Mouse (Mus musculus) embryonic facial prominence, embryonic 15.5 days (tissue): Measurements from ENCODE around the gene Sec14l3. TPM values are rescaled to one million over a fixed set of nuclear protein-coding genes. Genes with fewer than 3 reads are reported as not detected.
A peak's percentile ranks its signal among the peaks of the same experiment; 100 is the strongest.

Source experiments
- ATAC-seq: fragments of 200-750 bp; cut with Nextera tagmentation; 2 replicates; pipeline ENCODE4 v1.8.0; 2017; ENCODE audit warnings: low read depth, moderate TSS enrichment; ENCODE audit not compliant: insufficient number of reproducible peaks, low FRiP score, low TSS enrichment
- H3K27ac ChIP-seq: fragments of 300-500 bp; sonication (generic); replicated peaks from 2 replicates; pipeline ENCODE4 v1.5.1; 2015; ENCODE audit warnings: mild to moderate bottlenecking, inconsistent platforms
- H3K27me3 ChIP-seq: fragments of 300-500 bp; sonication (generic); 2 replicates; pipeline ENCODE4 v1.6.1; 2015; ENCODE audit warnings: inconsistent platforms
- H3K36me3 ChIP-seq: fragments of 300-500 bp; sonication (generic); 2 replicates; pipeline ENCODE4 v1.6.1; 2015; ENCODE audit warnings: mild to moderate bottlenecking, inconsistent platforms
- H3K4me1 ChIP-seq: fragments of 300-500 bp; sonication (generic); 2 replicates; pipeline ENCODE4 v1.6.1; 2015; ENCODE audit warnings: inconsistent platforms
- H3K4me2 ChIP-seq: fragments of 300-500 bp; sonication (generic); replicated peaks from 2 replicates; pipeline ENCODE4 v1.6.1; 2015; ENCODE audit warnings: mild to moderate bottlenecking, inconsistent platforms
- H3K4me3 ChIP-seq: fragments of 300-500 bp; sonication (generic); replicated peaks from 2 replicates; pipeline ENCODE4 v1.5.1; 2015; ENCODE audit warnings: mild to moderate bottlenecking, inconsistent platforms
- H3K9ac ChIP-seq: fragments of 300-500 bp; sonication (generic); 2 replicates; pipeline ENCODE4 v1.6.1; 2015; ENCODE audit warnings: inconsistent platforms
- H3K9me3 ChIP-seq: fragments of 300-500 bp; sonication (generic); replicated peaks from 2 replicates; pipeline ENCODE4 v1.6.1; 2016; ENCODE audit warnings: inconsistent platforms
- WGBS: fragments of 180-500 bp; shearing (Covaris S2); methylation state at CpG from one replicate; pipeline ENCODE4 v1.1.7; 2015; 5-methylcytosine and 5-hydroxymethylcytosine counted together
- polyA plus RNA-seq: library from polyadenylated mRNA; unstranded; fragments of >200 nt; fragmentation: Nextera tagmentation; extraction: Ambion mirVana; gene quantifications from 2 replicates; pipeline ENCODE4 v1.2.1, GENCODE M21; 2015

Sec14l3 gene
- polyA plus RNA-seq, 1 experiment from 2014 or later, result 16.1 TPM

GRCm38 (mm10) chr11:4118081-4118921, 53.7 kb downstream of the Sec14l3 start:
- ATAC-seq, result peak; percentile 43; the same call in 1 of the 2 replicates
- H3K4me3 ChIP-seq, result peak overlapping the region; percentile 56
- 2% methylated on average over 41 of the region's 41 CpGs for WGBS
- peak overlapping the region; percentile 45; the same call in 1 of the 2 replicates for H3K27ac ChIP-seq
- H3K27me3 ChIP-seq, result peaks cover 17% of the 10 kb centered on the region; the same call in 1 of the 2 replicates
- peaks cover 30% of the 10 kb centered on the region for H3K4me1 ChIP-seq
- peak overlapping the region; percentile 95 for H3K4me2 ChIP-seq
- no peaks in the 10 kb centered on the region for H3K9me3 ChIP-seq
- H3K9ac ChIP-seq, result peak overlapping the region; percentile 49
- no peaks in the 10 kb centered on the region for H3K36me3 ChIP-seq

DNA sequence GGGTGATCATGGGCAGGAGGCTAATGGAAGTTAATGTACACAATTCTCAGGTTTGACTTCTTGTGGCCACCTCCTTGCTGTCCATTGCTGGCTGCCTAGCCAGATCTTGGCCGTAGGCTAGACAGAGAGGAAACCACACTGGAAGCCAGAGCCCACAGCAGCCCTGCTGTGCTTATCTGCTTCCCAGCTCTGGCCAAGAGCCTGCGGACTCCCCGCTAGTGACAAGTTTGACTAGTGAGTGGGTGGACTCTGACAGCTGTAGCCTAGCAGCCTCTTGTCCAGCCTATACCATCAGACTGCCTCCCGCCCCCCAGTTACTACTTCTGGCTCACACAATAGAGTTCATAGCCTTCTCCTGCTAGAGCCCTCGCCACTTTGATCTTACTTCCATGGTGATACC, 55.0 kb downstream of the Sec14l3 start:
- H3K4me1 ChIP-seq, result peaks cover 26% of the 10 kb centered on the region
- no peaks in the 10 kb centered on the region for H3K9me3 ChIP-seq
- H3K27me3 ChIP-seq, result peaks cover 17% of the 10 kb centered on the region; the same call in 1 of the 2 replicates
- no peak overlapping the region for H3K4me3 ChIP-seq
- no peak overlapping the region for H3K4me2 ChIP-seq
- 83% methylated on average over 5 of the region's 5 CpGs for WGBS
- ATAC-seq, result no peak
- H3K27ac ChIP-seq, result no peak overlapping the region
- H3K36me3 ChIP-seq, result no peaks in the 10 kb centered on the region
- H3K9ac ChIP-seq, result no peak overlapping the region

DNA sequence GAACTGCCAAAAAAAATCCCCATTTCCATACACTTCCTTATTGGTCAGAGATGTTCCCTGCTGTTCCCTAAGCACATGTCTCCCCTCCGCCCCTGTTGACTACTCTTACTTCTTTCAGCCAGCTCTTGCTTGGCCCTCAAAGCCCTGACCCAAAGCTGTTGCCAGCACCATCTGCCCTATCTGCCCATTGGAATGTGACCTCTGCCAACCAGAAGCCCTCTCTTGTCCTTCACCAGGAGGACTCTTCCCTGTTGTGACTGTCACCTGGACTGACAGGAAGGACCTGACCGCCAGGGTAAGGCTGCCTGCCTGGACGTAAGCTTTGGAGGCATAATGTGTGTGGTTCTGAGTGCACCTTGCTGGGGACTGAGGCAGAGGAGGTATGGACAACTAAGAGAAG, 57.0 kb downstream of the Sec14l3 start:
- no peaks in the 10 kb centered on the region for H3K36me3 ChIP-seq
- no peak overlapping the region for H3K9ac ChIP-seq
- no peak for ATAC-seq
- H3K4me1 ChIP-seq, result peaks cover 21% of the 10 kb centered on the region
- H3K27ac ChIP-seq, result no peak overlapping the region
- no peaks in the 10 kb centered on the region; the same call in 1 of the 2 replicates for H3K9me3 ChIP-seq
- H3K27me3 ChIP-seq, result peaks cover 17% of the 10 kb centered on the region; the same call in 1 of the 2 replicates
- WGBS, result 75% methylated on average over 3 of the region's 3 CpGs
- H3K4me2 ChIP-seq, result no peak overlapping the region
- no peak overlapping the region for H3K4me3 ChIP-seq

DNA sequence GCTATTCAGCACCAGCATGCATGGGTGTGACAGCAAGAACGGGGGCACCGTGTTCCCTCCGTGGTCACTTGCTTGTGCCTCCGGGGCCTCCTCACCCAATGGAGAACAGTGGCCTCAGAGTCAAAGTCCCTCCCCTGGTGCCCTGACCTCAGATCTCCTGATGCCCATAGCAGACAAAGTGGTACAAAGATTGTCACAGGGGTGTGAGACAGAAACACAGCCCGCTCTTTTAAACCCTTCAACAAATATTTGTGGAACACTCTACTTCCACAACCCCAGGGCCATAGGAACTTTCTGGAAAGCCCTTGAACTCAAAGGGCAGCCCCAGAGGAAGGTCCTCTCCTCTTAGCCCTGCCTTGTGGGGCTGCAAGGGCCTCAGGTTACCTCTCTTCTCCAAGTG, 57.6 kb downstream of the Sec14l3 start:
- Histone ChIP-seq H3K9me3 (no peaks in the 10 kb centered on the region; the same call in 1 of the 2 replicates), H3K9ac (no peak overlapping the region), H3K4me2 (no peak overlapping the region), H3K27me3 (peaks cover 17% of the 10 kb centered on the region; the same call in 1 of the 2 replicates), H3K4me3 (no peak overlapping the region), H3K4me1 (peaks cover 17% of the 10 kb centered on the region), H3K27ac (no peak overlapping the region), H3K36me3 (no peaks in the 10 kb centered on the region)
- ATAC-seq, result no peak
- 81% methylated on average over 5 of the region's 5 CpGs for WGBS

- H3K4me3 ChIP-seq, result no peak within 1 kb of the TSS
- H3K27me3 ChIP-seq, result peaks cover 17% of the 10 kb centered on the region; the same call in 1 of the 2 replicates
- 65% methylated on average over 10 of the region's 10 CpGs for WGBS
- H3K9ac ChIP-seq, result no peak within 1 kb of the TSS
- no peak for ATAC-seq
- H3K4me1 ChIP-seq, result peaks cover 11% of the 10 kb centered on the region
- no peak within 1 kb of the TSS for H3K4me2 ChIP-seq
- H3K27ac ChIP-seq, result no peak within 1 kb of the TSS
- H3K9me3 ChIP-seq, result no peaks in the 10 kb centered on the region; the same call in 1 of the 2 replicates
- H3K36me3 ChIP-seq, result no peaks in the 10 kb centered on the region
These were observed 58.3 kb downstream of the Sec14l3 start, which contains the start of gene Sec14l2 for GRCm38 (mm10) chr11:4122742-4123579. Gene Sec14l2 (minus strand): TSS chr11:4123415.

DNA sequence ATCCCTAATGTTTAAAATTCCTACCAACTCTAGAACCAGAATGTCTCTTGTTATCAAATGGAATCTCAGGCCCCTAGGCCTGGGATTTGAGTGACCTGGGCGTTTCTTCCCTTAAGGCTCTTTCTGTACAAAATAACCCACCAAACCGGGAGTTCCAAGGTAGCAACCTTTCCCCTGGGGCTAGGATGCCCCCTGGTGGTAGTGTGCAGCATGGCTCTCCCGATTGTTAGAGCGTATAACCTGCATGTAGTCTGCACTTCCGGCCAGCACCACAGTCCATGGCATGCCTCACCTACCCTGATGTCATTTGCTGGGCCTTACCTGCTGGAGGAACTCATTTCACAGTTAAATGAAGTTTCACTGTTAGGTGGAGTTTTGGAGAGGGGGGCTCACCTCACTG, 59.3 kb downstream of the Sec14l3 start:
- no peak overlapping the region for H3K4me3 ChIP-seq
- no peak for ATAC-seq
- no peak overlapping the region for H3K4me2 ChIP-seq
- peaks cover 14% of the 10 kb centered on the region; the same call in 1 of the 2 replicates for H3K27me3 ChIP-seq
- 57% methylated on average over 5 of the region's 5 CpGs for WGBS
- no peaks in the 10 kb centered on the region; the same call in 1 of the 2 replicates for H3K9me3 ChIP-seq
- no peaks in the 10 kb centered on the region for H3K36me3 ChIP-seq
- H3K9ac ChIP-seq, result no peak overlapping the region
- no peak overlapping the region for H3K27ac ChIP-seq
- H3K4me1 ChIP-seq, result peaks cover 1% of the 10 kb centered on the region

- Histone ChIP-seq H3K4me3 (no peak overlapping the region), H3K4me1 (no peaks in the 10 kb centered on the region), H3K27ac (no peak overlapping the region), H3K4me2 (no peak overlapping the region), H3K9ac (no peak overlapping the region), H3K36me3 (no peaks in the 10 kb centered on the region), H3K27me3 (no peaks in the 10 kb centered on the region), H3K9me3 (no peaks in the 10 kb centered on the region; the same call in 1 of the 2 replicates)
- no peak for ATAC-seq
- WGBS, result 77% methylated on average over 1 of the region's 1 CpGs
These were observed 62.4 kb downstream of the Sec14l3 start for GRCm38 (mm10) chr11:4127059-4127458.

Other genes with a start within 250 kb of the Sec14l3 start
- 1.1 and 1.3 TPM in 2 replicates for gene Osbp2, start 200.9 kb upstream of the Sec14l3 start, polyA plus RNA-seq
- gene 4921536K21Rik, start 169.7 kb upstream of the Sec14l3 start, polyA plus RNA-seq, result 0.49 and 1.2 TPM in 2 replicates
- gene Dusp18, start 169.6 kb upstream of the Sec14l3 start, polyA plus RNA-seq, result 9.1 and 12.6 TPM in 2 replicates
- 9.4 and 9.9 TPM in 2 replicates for gene Slc35e4, start 150.2 kb upstream of the Sec14l3 start, polyA plus RNA-seq
- gene Tcn2, start 132.7 kb upstream of the Sec14l3 start, polyA plus RNA-seq, result 48.5 and 55.9 TPM in 2 replicates
- gene Pes1, start 100.9 kb upstream of the Sec14l3 start, polyA plus RNA-seq, result 72.7 and 72.9 TPM in 2 replicates
- gene 4930556J24Rik, start 88.1 kb upstream of the Sec14l3 start, polyA plus RNA-seq, result 0.24 and 0.37 TPM in 2 replicates
- gene Gal3st1, start 81.2 kb upstream of the Sec14l3 start, polyA plus RNA-seq, result 2.4 and 3.7 TPM in 2 replicates
- gene Sec14l4, start 33.4 kb upstream of the Sec14l3 start, polyA plus RNA-seq, result 0.81 and 0.94 TPM in 2 replicates
- 5.6 and 5.9 TPM in 2 replicates for gene Mtfp1, start 30.6 kb downstream of the Sec14l3 start, polyA plus RNA-seq
- gene Sec14l2, start 58.6 kb downstream of the Sec14l3 start, polyA plus RNA-seq, result 3.8 and 4.7 TPM in 2 replicates
- gene Rnf215, start 70.4 kb downstream of the Sec14l3 start, polyA plus RNA-seq, result 38.2 and 39.7 TPM in 2 replicates
- gene Ccdc157, start 95.5 kb downstream of the Sec14l3 start, polyA plus RNA-seq, result 14.4 and 16.6 TPM in 2 replicates
- gene Sf3a1, start 95.5 kb downstream of the Sec14l3 start, polyA plus RNA-seq, result 50.5 and 57.7 TPM in 2 replicates
- gene Tbc1d10a, start 121.9 kb downstream of the Sec14l3 start, polyA plus RNA-seq, result 56.1 and 56.2 TPM in 2 replicates
- 13.1 and 14.0 TPM in 2 replicates for gene Castor1, start 153.4 kb downstream of the Sec14l3 start, polyA plus RNA-seq
- gene Osm, start 171.6 kb downstream of the Sec14l3 start, polyA plus RNA-seq, result 0.20 and 0.21 TPM in 2 replicates
- 0.32 and 0.67 TPM in 2 replicates for gene Lif, start 192.7 kb downstream of the Sec14l3 start, polyA plus RNA-seq